Mouse (Mus musculus) intestine, embryonic 15.5 days (tissue): Measurements from ENCODE around the gene Ndufs1. TPM values are rescaled to one million over a fixed set of nuclear protein-coding genes. Genes with fewer than 3 reads are reported as not detected.

Experiments used
- ATAC-seq: fragments of 200-750 bp; cut with Nextera tagmentation; 2 replicates; pipeline ENCODE4 v1.8.0; 2017; ENCODE audit warnings: moderate TSS enrichment, moderate library complexity
- H3K27ac ChIP-seq: fragments of 300-500 bp; sonication (generic); 2 replicates; pipeline ENCODE4 v1.5.1; 2015; ENCODE audit warnings: mild to moderate bottlenecking, inconsistent platforms
- H3K27me3 ChIP-seq: fragments of 300-500 bp; sonication (generic); replicated peaks from 2 replicates; pipeline ENCODE4 v1.6.1; 2015; ENCODE audit warnings: inconsistent platforms
- H3K36me3 ChIP-seq: fragments of 300-500 bp; sonication (generic); 2 replicates; pipeline ENCODE4 v1.6.1; 2015; ENCODE audit warnings: inconsistent platforms
- H3K4me1 ChIP-seq: fragments of 300-500 bp; sonication (generic); replicated peaks from 2 replicates; pipeline ENCODE4 v1.6.1; 2015; ENCODE audit warnings: inconsistent platforms
- H3K4me2 ChIP-seq: fragments of 300-500 bp; sonication (generic); replicated peaks from 2 replicates; pipeline ENCODE4 v1.6.1; 2015; ENCODE audit warnings: mild to moderate bottlenecking, inconsistent platforms
- H3K4me3 ChIP-seq: fragments of 300-500 bp; sonication (generic); replicated peaks from 2 replicates; pipeline ENCODE4 v1.5.1; 2015; ENCODE audit warnings: inconsistent platforms
- H3K9ac ChIP-seq: fragments of 300-500 bp; sonication (generic); 2 replicates; pipeline ENCODE4 v1.6.1; 2015; ENCODE audit warnings: inconsistent platforms
- H3K9me3 ChIP-seq: fragments of 300-500 bp; sonication (generic); 2 replicates; pipeline ENCODE4 v1.6.1; 2016; ENCODE audit warnings: inconsistent platforms
- WGBS: fragments of 180-500 bp; shearing (Covaris S2); methylation state at CpG from one replicate; pipeline ENCODE4 v1.1.7; 2015; 5-methylcytosine and 5-hydroxymethylcytosine counted together
- polyA plus RNA-seq: library from polyadenylated mRNA; unstranded; fragments of >200 nt; fragmentation: Nextera tagmentation; extraction: Ambion mirVana; gene quantifications from 2 replicates; pipeline ENCODE4 v1.2.1, GENCODE M21; 2015

The Ndufs1 gene
- 168 and 169 TPM in 2 replicates for polyA plus RNA-seq

DNA sequence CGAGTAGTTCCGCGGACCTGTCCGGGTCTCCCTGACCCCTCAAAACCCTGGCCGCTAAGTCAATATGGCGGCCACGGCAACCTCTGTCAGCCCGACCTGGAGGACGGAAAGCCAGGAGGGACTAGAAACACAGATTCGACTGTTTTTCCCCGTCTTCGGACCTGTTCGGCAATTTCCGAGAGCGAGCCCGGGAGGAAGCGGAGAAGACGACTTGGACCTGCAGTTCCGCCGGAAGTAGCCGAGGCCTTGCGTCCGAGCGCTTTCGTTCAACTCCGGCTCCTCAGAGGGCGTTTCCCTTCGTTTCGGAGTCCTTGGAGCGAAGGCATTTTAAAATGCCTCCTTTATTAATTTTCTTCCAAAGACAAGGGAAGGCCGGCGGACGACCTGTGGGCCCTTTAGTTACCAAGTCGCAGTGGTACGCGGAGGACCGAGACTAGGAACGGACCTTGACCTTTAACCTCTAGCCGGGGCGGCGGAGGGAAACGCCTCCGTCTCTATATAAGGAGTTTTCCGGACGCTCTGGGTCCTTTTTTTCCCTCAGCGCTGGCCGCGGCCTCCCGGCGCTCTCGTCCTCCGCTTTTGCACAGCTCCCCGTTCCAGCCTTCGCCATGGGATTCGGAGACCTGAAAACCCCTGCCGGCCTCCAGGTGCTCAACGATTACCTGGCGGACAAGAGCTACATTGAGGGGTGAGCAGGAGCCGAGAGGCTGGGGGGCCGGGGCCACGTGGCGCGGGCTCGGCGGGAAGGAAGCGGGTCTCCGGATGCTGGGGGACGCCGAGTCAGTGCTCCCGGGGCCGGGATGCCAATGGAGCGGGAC is at the start of gene Ndufs1, which contains the start of gene Eef1b2:
Gene Ndufs1, minus strand, starts transcription at position 230 of the 818 bp plus-strand sequence.
Gene Eef1b2, plus strand, starts transcription at position 222 of the 818 bp plus-strand sequence.
- Histone ChIP-seq H3K9me3 (no peaks in the 10 kb centered on the region), H3K27ac (peak within 1 kb of the TSS; percentile 88), H3K27me3 (no peaks in the 10 kb centered on the region), H3K4me2 (peak within 1 kb of the TSS; percentile 67), H3K9ac (peak within 1 kb of the TSS; percentile 88), H3K4me1 (peaks cover 20% of the 10 kb centered on the region), H3K36me3 (peaks cover 6% of the 10 kb centered on the region), H3K4me3 (peak within 1 kb of the TSS; percentile 95)
- ATAC-seq, result peak; percentile 92
- under 1% methylated on average over 72 of the region's 72 CpGs for WGBS

DNA sequence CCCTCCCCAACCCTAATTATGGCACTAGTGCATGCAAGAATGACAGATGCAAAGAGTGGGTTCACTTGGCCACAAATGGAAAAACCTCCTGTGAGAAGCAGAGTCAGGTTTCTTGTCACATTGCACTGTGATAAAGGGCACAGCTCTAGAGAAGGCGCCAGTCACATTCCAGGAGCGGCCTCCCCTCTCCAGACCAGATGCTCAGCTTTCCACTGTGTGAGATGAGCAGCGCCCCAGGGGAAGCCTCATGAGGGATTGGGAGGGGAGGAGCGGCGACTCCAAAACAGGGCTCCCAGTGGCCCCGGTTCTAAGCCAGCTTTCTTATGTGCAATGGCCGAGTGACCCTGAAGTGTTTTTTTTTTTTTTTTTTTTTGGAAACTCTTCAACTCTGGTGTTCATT is 49.3 kb upstream of the Ndufs1 start:
- Histone ChIP-seq H3K4me2 (no peak overlapping the region), H3K4me1 (no peaks in the 10 kb centered on the region), H3K9ac (no peak overlapping the region), H3K36me3 (no peaks in the 10 kb centered on the region), H3K4me3 (no peak overlapping the region), H3K27me3 (no peaks in the 10 kb centered on the region), H3K27ac (no peak overlapping the region), H3K9me3 (no peaks in the 10 kb centered on the region)
- ATAC-seq, result no peak
- WGBS, result 18% methylated on average over 7 of the region's 7 CpGs

DNA sequence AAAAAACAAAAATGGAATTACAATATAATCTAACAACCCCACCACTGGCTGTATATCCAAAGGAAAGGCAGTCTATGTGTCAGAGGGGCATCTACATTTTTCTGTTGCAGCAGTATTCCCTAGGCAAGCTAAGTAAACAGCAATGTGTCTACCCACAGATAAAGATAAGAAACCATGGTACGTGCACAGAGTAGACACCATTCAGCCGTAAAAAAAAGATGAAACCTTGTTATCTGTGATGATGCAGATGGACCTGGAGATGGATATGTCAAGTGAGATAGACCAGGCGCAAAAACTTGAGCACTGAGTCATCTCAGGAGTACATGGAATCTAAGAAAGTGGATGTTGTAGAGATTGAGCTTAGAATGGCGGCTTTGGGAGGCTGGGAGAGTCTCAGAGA is 48.4 kb upstream of the Ndufs1 start:
- H3K36me3 ChIP-seq, result no peaks in the 10 kb centered on the region
- H3K9me3 ChIP-seq, result no peaks in the 10 kb centered on the region
- no peaks in the 10 kb centered on the region for H3K4me1 ChIP-seq
- WGBS, result 50% methylated on average over 4 of the region's 4 CpGs
- no peak overlapping the region for H3K27ac ChIP-seq
- no peak overlapping the region for H3K9ac ChIP-seq
- H3K4me2 ChIP-seq, result no peak overlapping the region
- no peaks in the 10 kb centered on the region for H3K27me3 ChIP-seq
- ATAC-seq, result no peak
- H3K4me3 ChIP-seq, result no peak overlapping the region

DNA sequence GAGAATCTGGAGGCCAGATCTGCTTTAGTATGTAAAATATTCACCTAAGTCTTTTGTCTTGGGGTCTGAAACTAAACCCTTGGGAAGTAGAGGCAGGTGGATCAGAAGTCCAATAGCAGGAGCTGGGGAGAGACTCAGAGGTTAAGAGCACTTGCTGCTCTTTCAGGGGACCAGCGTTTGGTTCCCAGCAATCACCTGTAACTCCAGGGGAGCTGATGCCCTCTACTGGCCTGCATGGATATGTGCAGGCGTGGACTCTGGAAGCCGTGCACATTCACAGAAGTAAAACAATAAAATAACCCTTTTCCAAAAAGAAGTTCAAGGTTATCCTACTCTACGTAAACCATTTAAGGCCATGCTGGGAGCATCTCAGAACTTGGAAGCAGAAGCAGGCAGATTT is 42.6 kb upstream of the Ndufs1 start:
- Histone ChIP-seq H3K9me3 (no peaks in the 10 kb centered on the region), H3K36me3 (no peaks in the 10 kb centered on the region), H3K27ac (no peak overlapping the region), H3K4me2 (no peak overlapping the region), H3K4me3 (no peak overlapping the region), H3K4me1 (no peaks in the 10 kb centered on the region), H3K9ac (no peak overlapping the region), H3K27me3 (no peaks in the 10 kb centered on the region)
- no peak for ATAC-seq
- WGBS, result 94% methylated on average over 4 of the region's 4 CpGs

DNA sequence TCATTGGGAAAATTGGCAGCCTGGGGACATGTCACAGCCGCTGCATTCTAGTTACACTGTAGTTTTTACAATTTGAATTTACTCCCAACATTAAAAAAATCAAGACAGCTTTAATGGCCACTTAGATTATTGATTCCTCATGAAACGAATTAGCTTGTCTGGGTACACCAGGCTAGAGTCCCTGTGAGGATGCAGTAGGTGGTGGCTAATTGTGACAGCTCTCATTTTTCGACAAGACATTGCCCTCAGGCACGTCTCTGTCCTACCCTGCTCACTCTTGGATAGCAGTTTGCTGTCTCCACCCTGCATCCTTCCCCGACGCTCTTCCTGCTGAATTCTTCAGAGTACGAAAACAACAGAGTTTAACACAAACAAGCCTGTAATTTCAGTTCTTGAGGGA is 38.0 kb upstream of the Ndufs1 start:
- Histone ChIP-seq H3K9me3 (no peaks in the 10 kb centered on the region), H3K36me3 (no peaks in the 10 kb centered on the region), H3K4me2 (no peak overlapping the region), H3K9ac (no peak overlapping the region), H3K27me3 (no peaks in the 10 kb centered on the region), H3K4me3 (no peak overlapping the region), H3K27ac (no peak overlapping the region), H3K4me1 (no peaks in the 10 kb centered on the region)
- WGBS, result 51% methylated on average over 7 of the region's 7 CpGs
- no peak for ATAC-seq

DNA sequence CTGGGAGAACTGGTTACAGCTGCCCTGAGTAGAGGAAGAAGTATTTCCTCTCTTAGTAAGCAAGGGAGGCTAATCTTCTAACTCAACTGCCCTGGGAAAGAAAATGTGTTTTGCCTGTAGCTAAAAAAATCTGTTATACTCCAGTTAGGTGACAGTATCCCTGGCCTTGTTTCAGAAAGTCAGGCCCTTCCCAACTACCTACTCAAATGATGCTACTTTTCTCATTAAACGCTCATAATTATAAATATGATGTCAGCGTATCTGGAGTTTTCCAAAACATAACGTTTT is 37.6 kb upstream of the Ndufs1 start, which contains the start of gene Gpr1:
Gene Gpr1, minus strand, starts transcription at position 273 of the 288 bp plus-strand sequence.
- no peaks in the 10 kb centered on the region for H3K9me3 ChIP-seq
- no peak for ATAC-seq
- H3K27ac ChIP-seq, result no peak within 1 kb of the TSS
- no peak within 1 kb of the TSS for H3K9ac ChIP-seq
- H3K36me3 ChIP-seq, result no peaks in the 10 kb centered on the region
- peak within 1 kb of the TSS; percentile 42 for H3K4me2 ChIP-seq
- no peaks in the 10 kb centered on the region for H3K27me3 ChIP-seq
- WGBS, result 33% methylated on average over 3 of the region's 3 CpGs
- no peak within 1 kb of the TSS for H3K4me3 ChIP-seq
- no peaks in the 10 kb centered on the region for H3K4me1 ChIP-seq

DNA sequence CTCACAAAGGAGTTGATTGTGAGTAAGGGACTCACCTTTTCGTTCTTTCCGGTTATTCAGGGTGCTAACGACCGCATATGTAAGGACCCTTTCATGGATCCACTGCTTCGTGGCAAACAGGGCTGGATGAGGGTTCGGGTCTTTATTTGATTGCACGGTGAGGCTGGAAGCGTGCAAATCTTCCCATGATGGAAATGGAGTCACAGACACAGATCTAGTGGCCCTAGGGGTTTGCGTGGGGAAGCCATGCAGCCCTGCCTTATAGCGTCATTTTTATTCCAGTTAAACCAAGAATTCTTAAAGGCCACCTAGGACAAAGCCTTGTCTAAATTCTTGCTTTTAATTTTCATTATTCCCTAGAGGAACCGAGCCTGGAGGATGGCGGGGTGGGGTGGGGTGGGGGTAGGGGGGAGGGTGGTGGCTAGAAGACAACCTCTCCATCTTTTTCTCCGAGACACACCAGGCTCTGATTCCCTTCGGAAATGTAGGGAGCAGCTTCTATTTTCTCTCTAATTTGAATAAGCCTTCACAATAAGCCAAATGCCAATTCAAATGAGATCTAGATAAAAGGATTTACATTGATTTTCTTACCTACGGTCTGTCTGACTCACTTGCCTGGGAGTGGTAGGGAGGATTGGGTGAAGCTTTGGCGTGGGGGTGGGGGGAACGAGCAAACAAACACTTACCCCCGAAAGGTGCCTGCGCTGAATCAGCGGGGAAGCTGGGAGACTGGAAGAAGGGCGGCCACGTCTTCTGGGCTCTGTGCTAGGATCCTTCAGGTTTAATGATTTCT is 37.0 kb upstream of the Ndufs1 start:
- no peak overlapping the region for H3K4me3 ChIP-seq
- ATAC-seq, result no peak
- no peak overlapping the region for H3K9ac ChIP-seq
- peak overlapping the region; percentile 42 for H3K4me2 ChIP-seq
- 27% methylated on average over 22 of the region's 22 CpGs for whole genome bisulfite sequencing
- no peaks in the 10 kb centered on the region for H3K9me3 ChIP-seq
- H3K27ac ChIP-seq, result no peak overlapping the region
- no peaks in the 10 kb centered on the region for H3K4me1 ChIP-seq
- no peaks in the 10 kb centered on the region for H3K27me3 ChIP-seq
- no peaks in the 10 kb centered on the region for H3K36me3 ChIP-seq

DNA sequence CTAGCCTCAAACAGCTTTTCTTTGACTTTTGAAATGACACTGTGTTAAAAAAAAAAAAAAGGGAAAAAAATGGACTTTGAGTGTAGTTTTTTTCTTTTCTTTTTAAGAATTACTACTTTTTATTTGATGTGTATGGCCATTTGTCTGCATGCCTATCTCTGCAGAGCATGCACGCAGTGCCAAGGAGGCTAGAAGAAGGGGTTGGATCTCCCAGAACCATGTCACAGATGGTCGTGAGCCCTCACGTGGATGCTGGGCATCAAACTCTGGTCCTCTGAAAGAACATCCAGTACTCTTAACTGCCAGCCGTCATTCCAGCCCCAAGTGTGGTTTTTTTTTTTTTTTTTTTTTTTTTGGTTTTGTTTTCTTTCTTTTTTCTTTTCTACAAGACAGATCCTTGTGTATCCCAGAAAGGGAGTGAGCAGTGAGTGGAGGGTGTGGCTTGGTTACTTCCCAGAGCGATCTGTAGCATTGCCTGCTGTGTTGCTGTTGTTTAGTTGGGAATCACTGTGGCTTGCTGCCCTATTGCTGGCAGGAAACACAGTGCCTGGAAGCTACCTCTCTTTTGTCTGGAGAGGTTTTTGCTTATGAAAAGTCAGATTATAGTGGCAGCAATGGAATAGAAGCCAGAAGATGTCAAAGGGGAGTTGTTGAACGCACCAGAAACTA is 33.4 kb upstream of the Ndufs1 start:
- Histone ChIP-seq H3K9me3 (no peaks in the 10 kb centered on the region), H3K27ac (no peak overlapping the region), H3K4me2 (no peak overlapping the region), H3K4me1 (no peaks in the 10 kb centered on the region), H3K36me3 (no peaks in the 10 kb centered on the region), H3K27me3 (no peaks in the 10 kb centered on the region), H3K9ac (no peak overlapping the region), H3K4me3 (no peak overlapping the region)
- 38% methylated on average over 6 of the region's 6 CpGs for WGBS
- ATAC-seq, result no peak

DNA sequence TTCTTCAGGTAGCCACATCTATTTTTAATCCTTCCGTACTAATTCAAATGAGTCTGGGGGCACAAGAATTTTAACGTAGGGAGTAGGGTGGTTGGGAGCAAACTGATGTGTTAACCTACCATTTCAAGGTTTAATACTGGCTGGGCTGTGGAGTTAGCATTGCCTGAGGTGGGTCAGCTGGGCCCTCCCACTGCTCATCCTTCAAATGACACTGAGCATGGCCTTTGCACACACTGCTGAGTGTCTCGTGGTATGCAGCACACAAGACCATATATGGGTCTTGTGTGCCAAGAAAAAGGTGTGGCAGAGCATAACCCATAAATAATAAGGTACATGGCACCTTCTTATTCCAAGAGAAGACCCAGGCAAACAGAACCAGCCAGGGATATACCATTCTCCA is 31.0 kb upstream of the Ndufs1 start:
- H3K9me3 ChIP-seq, result no peaks in the 10 kb centered on the region
- H3K9ac ChIP-seq, result no peak overlapping the region
- no peaks in the 10 kb centered on the region for H3K27me3 ChIP-seq
- 83% methylated on average over 3 of the region's 3 CpGs for WGBS
- no peak for ATAC-seq
- H3K4me2 ChIP-seq, result no peak overlapping the region
- peaks cover 5% of the 10 kb centered on the region; the same call in 1 of the 2 replicates for H3K4me1 ChIP-seq
- no peak overlapping the region for H3K27ac ChIP-seq
- H3K4me3 ChIP-seq, result no peak overlapping the region
- no peaks in the 10 kb centered on the region for H3K36me3 ChIP-seq

DNA sequence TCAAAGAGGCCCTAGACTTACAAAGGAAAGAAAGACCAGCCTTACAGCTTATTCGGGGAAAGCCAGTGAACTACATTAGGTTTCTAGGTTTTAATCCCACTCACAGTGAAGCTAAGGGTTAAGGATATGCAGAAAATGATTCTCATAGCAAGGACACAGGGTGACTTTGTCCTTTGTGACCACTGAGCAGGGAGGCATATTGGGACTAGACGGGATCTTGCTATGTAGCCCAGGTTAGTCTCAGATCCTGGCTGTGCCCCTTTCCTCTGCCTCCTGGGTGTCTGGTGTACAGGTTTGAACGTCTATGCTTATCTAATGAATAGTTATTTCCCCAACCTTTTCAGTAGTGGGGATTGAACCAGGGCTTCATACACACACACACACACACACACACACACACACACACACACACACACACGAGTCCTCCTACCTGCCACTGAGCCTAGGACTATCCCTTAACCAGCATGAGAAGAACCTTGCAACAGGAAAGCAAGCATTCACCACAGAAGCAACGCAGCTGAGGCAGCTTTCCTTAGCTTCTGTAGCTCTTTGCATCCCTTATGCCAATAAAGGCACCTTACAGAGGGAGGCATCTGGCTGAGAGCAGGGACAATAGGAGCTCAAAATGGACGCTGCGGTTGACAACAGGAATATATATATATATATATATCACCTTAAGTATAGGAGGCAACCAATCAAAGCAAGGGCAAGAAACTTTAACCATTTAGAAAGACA is 28.2 kb upstream of the Ndufs1 start:
- ATAC-seq, result no peak
- no peak overlapping the region for H3K9ac ChIP-seq
- peaks cover 5% of the 10 kb centered on the region; the same call in 1 of the 2 replicates for H3K4me1 ChIP-seq
- WGBS, result 37% methylated on average over 7 of the region's 7 CpGs
- no peak overlapping the region for H3K27ac ChIP-seq
- H3K36me3 ChIP-seq, result no peaks in the 10 kb centered on the region
- no peak overlapping the region for H3K4me2 ChIP-seq
- no peak overlapping the region for H3K4me3 ChIP-seq
- no peaks in the 10 kb centered on the region for H3K9me3 ChIP-seq
- no peaks in the 10 kb centered on the region for H3K27me3 ChIP-seq

DNA sequence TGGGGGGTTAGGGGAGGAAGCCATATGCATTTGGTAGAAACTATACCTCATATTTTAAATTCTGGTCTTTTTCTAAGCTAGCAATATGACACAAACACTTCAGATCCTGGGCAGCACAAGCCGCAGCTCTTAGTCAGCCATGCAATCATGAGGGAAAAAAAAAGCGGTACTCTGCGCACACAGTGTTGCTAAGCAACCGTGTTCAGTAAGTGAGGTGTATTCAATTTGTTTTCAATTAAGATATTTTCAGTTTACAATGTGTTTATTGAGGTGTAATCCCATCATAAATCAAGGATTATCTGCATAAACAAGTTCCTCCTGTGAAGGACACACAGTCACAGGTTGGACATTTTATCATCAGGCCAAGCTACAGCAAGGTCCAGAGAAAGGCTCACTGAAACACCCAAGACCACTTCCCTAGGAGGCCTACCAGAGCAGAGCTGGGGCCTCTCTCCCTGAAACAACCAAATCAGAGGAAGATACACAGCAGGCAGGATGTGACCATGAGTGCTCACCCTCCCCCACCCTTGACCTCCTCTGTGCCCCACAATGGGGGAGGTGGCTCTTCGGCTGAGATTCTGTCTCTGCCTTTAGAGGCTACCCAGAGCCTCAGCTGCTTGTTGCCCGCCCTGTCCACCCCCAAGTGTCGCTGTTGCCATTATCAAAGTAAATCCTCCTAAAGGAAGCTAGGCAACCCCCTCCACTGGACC is 27.5 kb upstream of the Ndufs1 start:
- 14% methylated on average over 7 of the region's 7 CpGs for WGBS
- Histone ChIP-seq H3K9ac (no peak overlapping the region), H3K27ac (no peak overlapping the region), H3K4me3 (no peak overlapping the region), H3K36me3 (no peaks in the 10 kb centered on the region), H3K27me3 (no peaks in the 10 kb centered on the region), H3K4me2 (no peak overlapping the region), H3K4me1 (peaks cover 5% of the 10 kb centered on the region; the same call in 1 of the 2 replicates), H3K9me3 (no peaks in the 10 kb centered on the region)
- peak; percentile 55 for ATAC-seq
